Mouse (Mus musculus): ENCODE results near the gene Ppp1ca. TPM values are rescaled to one million over a fixed set of nuclear protein-coding genes. Genes with fewer than 3 reads are reported as not detected.

Gene Ppp1ca
- 176 and 177 TPM in 2 replicates for polyA plus RNA-seq (2012; rRNA removed)

GRCm38 (mm10) chr19:4191528-4192250 lies at the start of gene Ppp1ca:
Gene Ppp1ca, plus strand, starts transcription at chr19:4192065.

DNA sequence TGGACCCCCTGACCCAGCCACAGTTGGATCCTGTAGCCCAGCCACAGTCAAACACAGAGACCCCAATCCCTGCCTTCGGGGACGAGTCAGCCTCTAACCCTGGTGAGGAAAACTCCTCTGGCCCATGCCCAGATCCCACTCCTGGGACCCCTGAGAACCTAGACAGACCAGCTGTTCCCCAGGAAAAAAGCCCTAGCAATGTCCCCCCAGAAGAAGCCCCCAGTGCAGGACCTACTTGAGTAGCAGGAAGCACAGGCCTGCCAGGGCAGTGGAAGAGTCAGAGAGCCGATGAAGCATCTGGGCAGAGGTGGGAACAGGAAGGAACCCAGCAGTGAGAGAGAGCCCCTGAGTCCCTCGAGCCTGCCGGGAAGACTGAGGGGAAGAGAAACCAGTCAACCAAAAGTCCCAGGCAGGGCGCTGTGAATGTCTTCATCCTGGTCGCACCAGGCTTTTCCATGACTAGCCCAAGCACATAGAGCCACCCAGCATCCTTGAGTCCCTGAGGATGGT lies 48.1 kb upstream of the Ppp1ca start, which contains the start of gene Cabp4:
Cabp4 (minus strand) TSS at position 275 of the 510 bp plus-strand sequence.

GRCm38 (mm10) chr19:4148491-4148806 lies 43.4 kb upstream of the Ppp1ca start, which contains the start of gene Coro1b:
Gene Coro1b, plus strand, starts transcription at chr19:4148619.

DNA sequence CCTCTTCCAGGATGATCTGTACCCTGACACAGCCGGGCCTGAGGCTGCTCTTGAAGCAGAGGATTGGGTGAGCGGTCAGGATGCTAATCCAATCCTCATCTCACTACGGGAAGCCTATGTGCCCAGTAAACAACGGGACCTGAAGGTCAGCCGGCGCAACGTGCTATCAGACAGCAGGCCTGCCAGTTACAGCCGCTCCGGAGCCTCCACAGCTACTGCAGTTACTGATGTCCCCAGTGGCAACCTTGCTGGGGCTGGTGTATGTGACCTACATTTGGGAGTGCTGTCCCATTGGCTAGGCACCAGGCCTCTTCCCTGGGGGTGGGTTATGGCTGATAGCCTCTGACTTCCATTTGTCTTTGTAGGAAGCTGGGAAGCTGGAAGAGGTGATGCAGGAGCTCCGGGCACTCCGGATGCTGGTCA lies 38.6 kb upstream of the Ppp1ca start, which contains the start of gene Ptprcap:
Ptprcap (plus strand) TSS at position 373 of the 423 bp plus-strand sequence.

DNA sequence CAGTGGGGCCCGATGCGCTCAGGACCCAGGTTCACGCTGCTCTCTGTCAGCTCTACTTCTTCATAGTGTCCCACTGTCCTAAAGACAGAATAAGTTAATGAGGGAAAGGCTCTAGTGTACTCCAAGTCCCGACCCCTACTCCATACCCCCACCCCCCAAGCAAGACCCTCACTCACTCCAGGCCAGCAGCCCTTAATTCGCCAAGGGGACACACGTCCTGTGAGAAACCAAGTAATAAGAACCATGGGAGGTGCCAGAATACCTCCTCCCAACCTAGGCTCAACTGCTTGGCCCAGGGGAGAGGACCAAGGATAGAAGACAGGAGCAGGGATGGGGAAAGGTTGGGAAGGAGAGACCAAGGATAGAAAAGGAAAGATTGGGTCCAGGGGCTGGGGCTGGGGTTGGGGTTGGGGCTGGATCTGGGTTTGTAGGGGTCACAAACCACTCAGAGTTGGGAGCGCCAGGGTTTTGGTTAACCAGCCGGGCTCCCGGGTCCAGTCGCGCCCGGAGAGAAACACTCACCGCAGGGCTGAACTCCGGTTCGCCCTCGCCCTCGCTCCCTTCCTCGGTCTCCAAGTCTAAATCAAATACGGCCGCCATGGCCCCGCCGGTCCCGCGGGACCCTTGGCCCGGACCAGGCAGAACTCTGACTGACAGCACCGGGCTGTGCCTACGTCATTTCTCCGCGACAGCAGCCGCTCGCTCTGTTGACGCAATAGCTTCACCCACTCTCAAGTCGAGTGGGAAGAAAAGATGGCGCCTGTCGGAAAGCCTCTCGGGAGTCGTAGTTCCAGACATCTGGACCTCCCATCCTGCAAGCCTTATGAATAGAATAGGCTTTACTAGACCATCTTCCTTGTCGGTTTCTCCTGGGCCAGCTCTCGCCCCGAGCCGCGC lies 29.0 kb upstream of the Ppp1ca start, which contains the start of gene Rps6kb2:
Rps6kb2 (minus strand) TSS at position 709 of the 897 bp plus-strand sequence.

GRCm38 (mm10) chr19:4175368-4175947 lies 16.4 kb upstream of the Ppp1ca start, which contains the start of gene Carns1:
Gene Carns1, minus strand, starts transcription at chr19:4175479.

GRCm38 (mm10) chr19:4190831-4191334 lies 982 bp upstream of the Ppp1ca start, which contains the start of gene Tbc1d10c:
Gene Tbc1d10c, minus strand, starts transcription at chr19:4191284.

DNA sequence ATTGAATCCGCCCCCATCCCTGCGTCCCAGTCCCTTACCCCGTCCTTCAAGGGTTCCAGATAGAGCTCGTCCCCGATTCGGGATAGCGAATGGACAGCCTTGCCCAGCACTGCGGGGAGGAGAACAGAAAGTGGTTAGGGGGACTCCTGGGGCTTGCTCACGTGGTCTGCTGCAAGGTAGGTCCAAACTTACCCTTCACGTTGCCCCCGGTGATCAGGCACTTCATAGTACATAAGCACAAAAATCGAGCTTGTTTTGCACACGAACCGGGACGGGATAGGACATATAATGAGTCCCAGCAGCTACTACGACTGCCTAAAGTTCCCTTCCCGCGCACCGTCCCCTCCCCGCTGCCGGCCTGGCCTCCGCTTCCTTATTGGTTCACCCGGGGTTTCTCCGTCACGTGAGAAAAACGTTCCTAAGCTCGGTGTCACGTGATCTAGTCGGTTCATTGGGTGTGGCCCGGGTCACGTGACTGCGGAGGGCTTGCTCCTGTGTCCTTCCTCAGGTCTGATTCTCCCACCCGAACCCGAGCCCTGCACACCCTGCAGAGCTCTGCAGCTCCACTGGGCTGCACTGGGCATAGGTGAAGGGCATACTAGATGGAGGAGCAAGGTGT lies 9.5 kb downstream of the Ppp1ca start, which contains the start of gene Rad9a:
Rad9a (minus strand) TSS at position 372 of the 619 bp plus-strand sequence.

DNA sequence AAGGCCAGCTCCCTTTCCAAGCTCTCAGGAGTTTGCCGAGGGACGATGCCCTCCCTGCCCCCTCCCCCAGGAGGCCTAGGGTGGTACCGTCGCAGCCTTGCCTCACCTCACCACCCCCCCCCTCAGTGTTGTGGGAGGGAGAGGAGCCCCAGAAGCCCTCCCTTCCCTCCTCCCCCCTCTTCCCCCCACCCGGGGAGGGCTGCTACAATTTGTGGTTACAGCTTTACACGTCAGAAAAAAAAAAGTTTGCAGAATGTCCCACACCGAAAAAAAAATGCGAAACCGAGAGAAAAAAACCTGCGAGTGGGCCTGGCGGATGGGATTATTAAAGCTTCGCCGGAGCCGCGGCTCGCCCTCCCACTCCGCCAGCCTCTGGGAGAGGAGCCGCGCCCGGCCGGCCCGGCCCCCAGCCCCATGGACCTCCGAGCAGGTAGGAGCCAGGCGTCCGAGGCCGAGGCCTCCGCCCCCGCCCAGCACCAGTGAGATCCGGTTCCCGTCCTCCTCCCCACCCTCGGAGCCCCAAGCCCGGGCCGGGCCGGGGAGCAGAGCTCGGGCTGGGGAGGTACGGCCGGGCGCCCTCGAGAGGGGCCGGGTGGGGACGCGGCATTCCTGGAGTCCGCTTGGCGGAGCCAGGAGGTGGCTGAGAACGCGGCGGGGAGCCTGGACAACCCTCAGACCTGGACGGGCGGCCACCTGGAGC lies 22.4 kb downstream of the Ppp1ca start, which contains the start of the genes Clcf1 and AC109138.7:
Clcf1 (plus strand) TSS at position 168 of the 700 bp plus-strand sequence.
AC109138.7 (plus strand) TSS at position 287 of the 700 bp plus-strand sequence.

DNA sequence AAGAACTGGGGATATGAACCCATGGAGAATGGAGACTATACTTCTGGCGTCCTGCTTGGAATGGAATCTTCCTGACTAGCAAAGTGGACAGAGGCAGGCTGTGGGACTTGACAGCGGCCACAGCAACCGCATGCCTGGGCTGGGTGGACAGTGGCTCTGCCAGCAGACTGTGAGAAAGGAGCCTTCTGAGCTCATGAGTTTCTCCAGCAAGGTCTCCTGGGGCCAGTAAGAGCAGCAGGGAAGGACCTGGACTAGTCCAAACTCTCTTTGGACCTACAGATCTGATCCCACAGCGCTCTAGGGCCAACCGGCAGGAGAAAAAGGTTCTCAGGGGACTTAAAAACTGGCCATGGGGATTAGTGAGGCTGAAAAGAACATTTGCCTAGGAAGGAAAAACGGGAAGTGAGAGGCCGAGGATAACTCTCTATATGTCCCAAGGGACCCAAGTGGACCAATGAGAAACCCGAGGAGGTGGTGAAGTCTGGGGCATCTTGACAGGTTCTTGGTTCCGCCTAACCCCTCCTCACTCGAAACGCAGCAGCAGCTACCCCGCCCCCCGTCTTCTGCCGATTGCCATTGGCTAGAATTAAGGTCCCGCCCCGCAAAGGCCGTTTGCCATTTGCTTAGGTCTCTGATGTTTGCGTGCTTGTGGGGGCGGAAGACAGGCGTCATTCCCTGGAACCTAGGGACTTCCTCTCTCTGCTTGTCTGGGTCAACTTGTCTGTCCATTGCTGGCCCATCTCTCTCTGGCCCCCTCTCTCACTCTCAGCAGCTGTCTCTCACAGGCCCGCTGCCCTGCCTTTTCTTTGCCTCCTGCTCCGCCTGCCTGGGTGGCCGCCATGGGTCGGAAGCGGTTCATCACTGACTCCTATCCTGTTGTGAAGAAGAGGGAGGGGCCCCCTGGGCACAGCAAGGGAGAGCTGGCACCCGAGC lies 39.7 kb downstream of the Ppp1ca start, which contains the start of gene Pold4:
Pold4 (plus strand) TSS at position 647 of the 933 bp plus-strand sequence.

Other genes with a start within 250 kb of the Ppp1ca start
- gene Aldh3b3, start 233.4 kb upstream of the Ppp1ca start, polyA plus RNA-seq (2012; rRNA removed) = 0.14 and 0.28 TPM in 2 replicates
- gene Aldh3b2, start 219.7 kb upstream of the Ppp1ca start, polyA plus RNA-seq (2012; rRNA removed) = 0.11 and 0.17 TPM in 2 replicates
- 11.6 and 14.0 TPM in 2 replicates for gene Acy3, start 205.5 kb upstream of the Ppp1ca start, polyA plus RNA-seq (2012; rRNA removed)
- gene Tbx10, start 199.3 kb upstream of the Ppp1ca start, polyA plus RNA-seq (2012; rRNA removed) = not detected in 2 replicates
- gene Nudt8, start 191.5 kb upstream of the Ppp1ca start, polyA plus RNA-seq (2012; rRNA removed) = 2.2 and 2.5 TPM in 2 replicates
- 0.61 and 0.75 TPM in 2 replicates for gene Gm49405, start 191.4 kb upstream of the Ppp1ca start, polyA plus RNA-seq (2012; rRNA removed)
- 1.7 and 2.2 TPM in 2 replicates for gene Doc2g, start 188.8 kb upstream of the Ppp1ca start, polyA plus RNA-seq (2012; rRNA removed)
- gene Ndufv1, start 179.3 kb upstream of the Ppp1ca start, polyA plus RNA-seq (2012; rRNA removed) = 80.0 and 84.9 TPM in 2 replicates
- gene Gstp1, start 154.1 kb upstream of the Ppp1ca start, polyA plus RNA-seq (2012; rRNA removed) = 320 and 356 TPM in 2 replicates
- gene Gstp2, start 146.0 kb upstream of the Ppp1ca start, polyA plus RNA-seq (2012; rRNA removed) = 5.6 and 7.9 TPM in 2 replicates
- 225 and 276 TPM in 2 replicates for gene Gstp3, start 132.5 kb upstream of the Ppp1ca start, polyA plus RNA-seq (2012; rRNA removed)
- 0.32 and 0.84 TPM in 2 replicates for gene Cabp2, start 110.5 kb upstream of the Ppp1ca start, polyA plus RNA-seq (2012; rRNA removed)
- gene Cdk2ap2, start 94.9 kb upstream of the Ppp1ca start, polyA plus RNA-seq (2012; rRNA removed) = 72.2 and 73.8 TPM in 2 replicates
- gene Pitpnm1, start 92.1 kb upstream of the Ppp1ca start, polyA plus RNA-seq (2012; rRNA removed) = 13.3 and 16.3 TPM in 2 replicates
- gene Aip, start 66.2 kb upstream of the Ppp1ca start, polyA plus RNA-seq (2012; rRNA removed) = 35.5 and 43.9 TPM in 2 replicates
- not detected in 2 replicates for gene Gpr152, start 52.3 kb upstream of the Ppp1ca start, polyA plus RNA-seq (2012; rRNA removed)
- 0.22 and 0.31 TPM in 2 replicates for gene Cabp4, start 48.0 kb upstream of the Ppp1ca start, polyA plus RNA-seq (2012; rRNA removed)
- 80.4 and 82.0 TPM in 2 replicates for gene Coro1b, start 43.4 kb upstream of the Ppp1ca start, polyA plus RNA-seq (2012; rRNA removed)
- gene Ptprcap, start 38.5 kb upstream of the Ppp1ca start, polyA plus RNA-seq (2012; rRNA removed) = 21.9 and 27.1 TPM in 2 replicates
- gene Rps6kb2, start 28.7 kb upstream of the Ppp1ca start, polyA plus RNA-seq (2012; rRNA removed) = 14.6 and 16.1 TPM in 2 replicates
- gene Carns1, start 16.6 kb upstream of the Ppp1ca start, polyA plus RNA-seq (2012; rRNA removed) = 2.3 and 2.4 TPM in 2 replicates
- 9.0 and 11.5 TPM in 2 replicates for gene Tbc1d10c, start 781 bp upstream of the Ppp1ca start, polyA plus RNA-seq (2012; rRNA removed)
- gene Rad9a, start 9.6 kb downstream of the Ppp1ca start, polyA plus RNA-seq (2012; rRNA removed) = 13.6 and 14.5 TPM in 2 replicates
- 2.0 and 2.2 TPM in 2 replicates for gene Clcf1, start 22.2 kb downstream of the Ppp1ca start, polyA plus RNA-seq (2012; rRNA removed)
- not detected in 2 replicates for gene AC109138.7, start 22.3 kb downstream of the Ppp1ca start, polyA plus RNA-seq (2012; rRNA removed)
- 34.3 and 34.5 TPM in 2 replicates for gene Pold4, start 39.8 kb downstream of the Ppp1ca start, polyA plus RNA-seq (2012; rRNA removed)
- gene Ssh3, start 77.1 kb downstream of the Ppp1ca start, polyA plus RNA-seq (2012; rRNA removed) = 7.4 and 8.0 TPM in 2 replicates
- 2.0 and 2.2 TPM in 2 replicates for gene Ankrd13d, start 91.1 kb downstream of the Ppp1ca start, polyA plus RNA-seq (2012; rRNA removed)
- gene Grk2, start 114.2 kb downstream of the Ppp1ca start, polyA plus RNA-seq (2012; rRNA removed) = 35.7 and 42.3 TPM in 2 replicates
- 17.7 and 20.3 TPM in 2 replicates for gene Kdm2a, start 206.2 kb downstream of the Ppp1ca start, polyA plus RNA-seq (2012; rRNA removed)
- gene Rhod, start 247.4 kb downstream of the Ppp1ca start, polyA plus RNA-seq (2012; rRNA removed) = 7.2 and 8.4 TPM in 2 replicates

All from liver, embryonic 18 days (tissue).